Mouse (Mus musculus): ENCODE measurements around the gene Gm43951. TPM values are rescaled to one million over a fixed set of nuclear protein-coding genes. Genes with fewer than 3 reads are reported as not detected.
A peak's percentile ranks its signal among the peaks of the same experiment; 100 is the strongest.

Gene Gm43951
- 1.2 TPM in 1 of 3 replicates, not detected in the others for total RNA-seq (2017)

- ATAC-seq (replicated peaks; ENCODE audit: insufficient number of reproducible peaks, low FRiP score, low TSS enrichment, poor library complexity, severe bottlenecking) = peak; percentile 6; the same call in 1 of the 2 replicates
Measured at GRCm38 (mm10) chr11:72206341-72207203, at the start of gene Gm43951. TSS of gene Gm43951 (minus strand) at chr11:72206840.

GRCm38 (mm10) chr11:72256441-72256840, 49.8 kb upstream of the Gm43951 start:
- ATAC-seq (replicated peaks; ENCODE audit: insufficient number of reproducible peaks, low FRiP score, low TSS enrichment, poor library complexity, severe bottlenecking) = no peak

- no peak for ATAC-seq (replicated peaks; ENCODE audit: insufficient number of reproducible peaks, low FRiP score, low TSS enrichment, poor library complexity, severe bottlenecking)
Measured at GRCm38 (mm10) chr11:72255629-72256028, 49.0 kb upstream of the Gm43951 start.

- no peak for ATAC-seq (replicated peaks; ENCODE audit: insufficient number of reproducible peaks, low FRiP score, low TSS enrichment, poor library complexity, severe bottlenecking)
Measured at GRCm38 (mm10) chr11:72245196-72245753, 38.6 kb upstream of the Gm43951 start.

GRCm38 (mm10) chr11:72240062-72240860, 33.6 kb upstream of the Gm43951 start:
- ATAC-seq (replicated peaks; ENCODE audit: insufficient number of reproducible peaks, low FRiP score, low TSS enrichment, poor library complexity, severe bottlenecking) = no peak

GRCm38 (mm10) chr11:72234013-72234412, 27.4 kb upstream of the Gm43951 start:
- no peak for ATAC-seq (replicated peaks; ENCODE audit: insufficient number of reproducible peaks, low FRiP score, low TSS enrichment, poor library complexity, severe bottlenecking)

GRCm38 (mm10) chr11:72232991-72233390, 26.4 kb upstream of the Gm43951 start:
- ATAC-seq (replicated peaks; ENCODE audit: insufficient number of reproducible peaks, low FRiP score, low TSS enrichment, poor library complexity, severe bottlenecking) = no peak

- no peak for ATAC-seq (replicated peaks; ENCODE audit: insufficient number of reproducible peaks, low FRiP score, low TSS enrichment, poor library complexity, severe bottlenecking)
Measured at GRCm38 (mm10) chr11:72232068-72232467, 25.4 kb upstream of the Gm43951 start.

GRCm38 (mm10) chr11:72228513-72228912, 21.9 kb upstream of the Gm43951 start:
- ATAC-seq (replicated peaks; ENCODE audit: insufficient number of reproducible peaks, low FRiP score, low TSS enrichment, poor library complexity, severe bottlenecking) = no peak

- no peak for ATAC-seq (replicated peaks; ENCODE audit: insufficient number of reproducible peaks, low FRiP score, low TSS enrichment, poor library complexity, severe bottlenecking)
Measured at GRCm38 (mm10) chr11:72226901-72227300, 20.3 kb upstream of the Gm43951 start.

- ATAC-seq (replicated peaks; ENCODE audit: insufficient number of reproducible peaks, low FRiP score, low TSS enrichment, poor library complexity, severe bottlenecking) = no peak
Measured at GRCm38 (mm10) chr11:72226020-72226791, 19.6 kb upstream of the Gm43951 start.

GRCm38 (mm10) chr11:72224865-72225264, 18.2 kb upstream of the Gm43951 start:
- peak; percentile 73; the same call in 1 of the 2 replicates for ATAC-seq (replicated peaks; ENCODE audit: insufficient number of reproducible peaks, low FRiP score, low TSS enrichment, poor library complexity, severe bottlenecking)

- no peak for ATAC-seq (replicated peaks; ENCODE audit: insufficient number of reproducible peaks, low FRiP score, low TSS enrichment, poor library complexity, severe bottlenecking)
Measured at GRCm38 (mm10) chr11:72223414-72223813, 16.8 kb upstream of the Gm43951 start.

- peak; percentile 77 for ATAC-seq (replicated peaks; ENCODE audit: insufficient number of reproducible peaks, low FRiP score, low TSS enrichment, poor library complexity, severe bottlenecking)
Measured at GRCm38 (mm10) chr11:72221278-72221677, 14.6 kb upstream of the Gm43951 start.

GRCm38 (mm10) chr11:72217116-72217515, 10.5 kb upstream of the Gm43951 start:
- ATAC-seq (replicated peaks; ENCODE audit: insufficient number of reproducible peaks, low FRiP score, low TSS enrichment, poor library complexity, severe bottlenecking) = no peak

GRCm38 (mm10) chr11:72215410-72215797, 8.8 kb upstream of the Gm43951 start, which contains the start of gene Med31:
TSS of gene Med31 (minus strand) at chr11:72215592.
- peak; percentile 48 for ATAC-seq (replicated peaks; ENCODE audit: insufficient number of reproducible peaks, low FRiP score, low TSS enrichment, poor library complexity, severe bottlenecking)

GRCm38 (mm10) chr11:72214591-72215409, 8.2 kb upstream of the Gm43951 start:
- peak; percentile 94 for ATAC-seq (replicated peaks; ENCODE audit: insufficient number of reproducible peaks, low FRiP score, low TSS enrichment, poor library complexity, severe bottlenecking)
